Mouse (Mus musculus) splenic B cell, adult 2 months (primary cell): Measurements from ENCODE around the gene Ptprc.

Experiments
- DNase-seq: peaks from one replicate; pipeline ENCODE4 v3.0.0-alpha.2; 2011; ENCODE audit warnings: low read depth, low spot score
- H3K27me3 ChIP-seq: 2 replicates; pipeline ENCODE4 v1.6.1; 2012; ENCODE audit warnings: mild to moderate bottlenecking, low read length, moderate library complexity, mixed read lengths; ENCODE audit not compliant: control insufficient read depth, poor library complexity, insufficient read depth, severe bottlenecking
- H3K36me3 ChIP-seq: 2 replicates; pipeline ENCODE4 v1.6.1; 2012; ENCODE audit warnings: mild to moderate bottlenecking, low read length, moderate library complexity, mixed read lengths; ENCODE audit not compliant: control insufficient read depth, poor library complexity, insufficient read depth, severe bottlenecking

The Ptprc gene

DNA sequence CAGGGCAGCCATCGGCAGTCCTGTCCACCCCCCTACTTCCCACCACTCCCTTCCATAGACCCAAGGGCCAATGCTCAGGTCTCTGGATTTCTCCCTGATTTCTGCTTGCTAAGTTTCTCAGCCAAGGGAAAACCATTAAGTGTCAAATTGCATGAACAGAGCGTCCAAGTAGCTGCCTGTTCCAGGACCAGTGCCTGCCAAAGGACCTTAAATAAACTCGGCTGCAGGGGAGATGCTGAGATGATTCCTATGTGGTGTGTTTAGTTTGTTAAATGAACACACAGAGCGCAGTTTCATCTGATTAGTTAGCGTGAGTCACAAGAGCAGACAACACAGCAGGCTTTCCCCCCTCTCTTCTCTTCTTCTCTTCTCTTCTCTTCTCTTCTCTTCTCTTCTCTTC, 135.0 kb downstream of the Ptprc start:
- no peaks in the 10 kb centered on the region for H3K36me3 ChIP-seq
- DNase-seq, result no peak
- H3K27me3 ChIP-seq, result no peaks in the 10 kb centered on the region

DNA sequence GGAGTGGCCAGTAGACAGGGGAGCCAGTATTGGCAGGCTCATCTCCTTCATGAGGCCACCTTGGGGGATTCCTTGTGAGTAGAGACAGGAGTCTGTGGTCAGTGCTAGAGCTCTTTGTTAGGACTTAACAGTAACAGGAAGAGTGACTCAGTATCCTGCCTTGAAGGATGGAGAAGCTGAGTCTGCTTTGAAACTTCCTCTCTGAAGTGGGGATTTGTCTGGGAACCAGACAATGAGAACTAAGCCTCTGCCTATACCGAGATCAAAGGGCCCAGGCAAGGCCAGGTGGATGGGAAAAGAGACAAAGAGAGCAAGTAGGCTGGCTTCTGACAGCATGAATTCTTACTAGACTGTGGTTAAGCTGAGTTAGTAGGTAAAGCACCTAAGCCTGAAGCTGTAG, 136.3 kb downstream of the Ptprc start:
- DNase-seq, result no peak
- Histone ChIP-seq H3K36me3 (no peaks in the 10 kb centered on the region), H3K27me3 (no peaks in the 10 kb centered on the region)

DNA sequence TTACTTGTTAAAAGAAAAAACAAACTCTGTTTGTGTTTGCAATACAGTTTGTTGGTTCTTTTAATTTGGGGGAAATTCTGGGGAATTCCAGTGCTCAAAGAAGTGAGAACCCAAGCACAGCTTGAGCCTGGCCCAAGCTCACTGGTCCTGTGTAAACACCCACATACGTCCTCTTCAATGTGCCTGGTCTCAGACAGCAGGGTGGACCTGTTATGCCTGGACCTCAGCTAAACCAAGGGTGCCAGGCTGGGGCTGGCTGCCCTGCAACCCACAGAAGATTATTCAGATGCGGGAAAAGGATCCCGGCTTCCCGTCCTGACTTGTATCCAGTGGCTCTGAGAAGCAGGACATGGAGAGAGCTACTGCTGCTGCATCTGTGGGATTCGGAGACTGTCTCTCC, 138.0 kb downstream of the Ptprc start:
- Histone ChIP-seq H3K27me3 (no peaks in the 10 kb centered on the region), H3K36me3 (no peaks in the 10 kb centered on the region)
- no peak for DNase-seq

DNA sequence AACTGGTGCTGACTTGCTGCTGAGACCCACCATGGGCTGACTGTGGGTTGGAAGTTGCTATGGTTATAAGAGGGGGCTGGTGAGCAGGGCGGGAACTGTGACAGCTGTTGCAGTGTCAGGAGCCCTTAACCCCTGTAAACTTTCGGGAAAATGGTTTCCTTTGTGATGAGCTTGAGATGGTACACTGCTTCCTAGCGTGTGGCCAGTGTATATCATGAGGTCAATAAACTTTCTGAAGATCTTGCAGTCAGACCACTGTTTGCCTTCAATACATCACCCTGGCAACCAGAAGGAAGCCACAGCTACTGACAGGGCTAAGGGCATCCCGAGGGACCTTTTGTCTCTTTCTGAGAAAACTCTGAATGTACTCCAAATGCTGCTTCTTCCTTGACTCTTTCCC, 145.9 kb downstream of the Ptprc start:
- Histone ChIP-seq H3K27me3 (no peaks in the 10 kb centered on the region), H3K36me3 (no peaks in the 10 kb centered on the region)
- no peak for DNase-seq

DNA sequence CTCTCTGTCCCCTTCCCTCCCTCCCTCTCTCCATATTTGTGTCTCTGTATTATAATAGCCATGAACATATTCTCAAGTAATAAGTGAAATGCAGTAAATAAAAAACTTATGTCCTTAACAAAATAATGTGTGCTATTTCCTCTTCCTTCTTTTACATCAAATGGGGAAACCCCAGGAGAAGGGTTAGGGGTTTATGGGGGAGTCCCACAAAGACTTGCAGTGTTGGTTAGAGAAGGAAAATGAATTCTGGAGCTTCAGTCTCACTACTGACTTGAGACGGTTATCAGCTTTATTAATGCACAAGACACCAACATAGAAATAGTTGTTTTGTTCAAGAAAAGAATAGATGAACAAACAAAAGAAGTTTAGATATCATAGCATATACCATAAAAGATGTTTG, 150.2 kb downstream of the Ptprc start:
- Histone ChIP-seq H3K36me3 (no peaks in the 10 kb centered on the region), H3K27me3 (no peaks in the 10 kb centered on the region)
- DNase-seq, result no peak

DNA sequence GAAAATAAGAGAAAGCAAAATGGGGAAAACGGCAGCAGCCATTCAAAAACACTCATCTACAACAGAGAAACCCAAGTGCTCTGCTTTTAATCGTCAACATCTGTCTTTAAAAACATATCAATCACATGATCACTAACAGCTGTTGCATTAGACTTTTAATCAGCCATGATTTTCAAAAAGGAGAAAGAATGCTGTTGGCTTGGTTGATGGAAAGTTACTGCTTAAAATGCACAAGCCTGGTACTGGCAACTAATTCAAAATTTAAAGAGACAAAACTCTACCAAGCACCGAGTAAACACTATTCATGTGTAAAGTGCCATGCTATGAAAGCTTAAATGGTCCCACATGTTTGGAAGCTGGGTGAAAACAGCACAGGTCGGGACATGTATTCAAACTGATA, 151.9 kb downstream of the Ptprc start:
- Histone ChIP-seq H3K36me3 (no peaks in the 10 kb centered on the region), H3K27me3 (no peaks in the 10 kb centered on the region)
- no peak for DNase-seq

DNA sequence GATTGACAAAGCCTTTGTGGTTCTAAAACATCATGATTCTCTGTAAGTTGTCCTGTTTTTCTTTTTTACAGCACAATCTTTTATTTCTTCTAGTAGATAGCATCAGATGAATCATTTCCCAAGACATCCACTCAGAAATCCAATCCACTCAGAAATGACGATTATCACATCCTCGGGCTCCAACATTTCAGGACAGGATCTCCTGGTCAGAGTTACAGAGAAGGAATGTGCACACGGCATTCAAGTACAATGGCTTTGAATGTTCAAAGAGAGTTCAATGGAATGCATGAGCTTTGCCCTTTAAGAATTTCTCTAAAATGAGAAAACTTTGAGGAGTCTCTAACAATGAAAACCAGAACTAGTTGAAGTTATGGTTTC, 152.6 kb downstream of the Ptprc start:
- H3K27me3 ChIP-seq, result no peaks in the 10 kb centered on the region
- H3K36me3 ChIP-seq, result no peaks in the 10 kb centered on the region
- no peak for DNase-seq

DNA sequence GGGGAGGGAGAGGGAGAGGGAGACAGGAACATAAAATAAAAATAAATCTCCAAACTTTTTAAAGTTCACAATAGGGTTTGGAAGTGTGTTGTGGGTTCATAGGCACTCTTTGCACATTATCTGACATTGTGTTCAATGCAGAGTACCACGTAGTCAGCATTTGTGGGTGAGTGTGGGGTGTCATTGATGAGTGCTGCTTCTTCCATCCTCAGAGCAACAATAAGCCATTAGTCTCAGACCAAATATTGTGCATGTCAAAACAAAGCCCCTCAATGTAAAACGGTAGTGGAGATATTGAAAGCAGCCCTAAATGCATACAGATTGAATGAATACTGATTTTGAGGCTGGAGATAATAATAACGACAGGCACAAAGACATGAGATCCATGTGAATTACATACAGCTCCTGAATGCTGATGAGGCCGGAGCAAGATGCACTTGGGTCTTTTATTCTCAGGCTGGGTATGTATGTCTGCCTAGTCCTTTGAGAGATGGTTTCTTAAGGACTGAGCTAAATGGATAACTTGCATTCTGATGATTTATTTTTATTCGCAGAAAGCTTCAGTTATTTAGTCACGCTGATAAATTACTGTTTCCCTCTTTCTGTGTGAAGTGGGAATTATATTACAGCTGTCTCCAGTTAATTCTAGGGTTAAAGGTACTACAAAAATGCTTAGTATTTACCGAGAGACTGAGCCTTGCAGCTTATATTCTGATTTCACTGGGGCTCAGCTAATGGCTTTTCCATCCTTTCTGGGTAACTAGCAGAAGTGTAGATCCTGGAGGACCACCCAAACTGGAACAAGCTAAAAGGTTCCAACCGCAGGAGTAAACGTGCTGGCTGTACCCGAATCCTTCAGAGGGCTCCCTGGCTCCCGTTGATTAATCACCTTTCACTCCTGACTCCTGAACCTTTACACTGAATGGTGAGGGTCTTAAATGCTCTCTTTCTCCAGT, 153.3 kb downstream of the Ptprc start:
- no peak for DNase-seq
- Histone ChIP-seq H3K27me3 (no peaks in the 10 kb centered on the region), H3K36me3 (no peaks in the 10 kb centered on the region)
